Mouse (Mus musculus): ENCODE data around the gene Coil. TPM values are rescaled to one million over a fixed set of nuclear protein-coding genes. Genes with fewer than 3 reads are reported as not detected.

Coil gene
- polyA plus RNA-seq, 1 experiment from 2014 or later: 26.6 TPM

DNA sequence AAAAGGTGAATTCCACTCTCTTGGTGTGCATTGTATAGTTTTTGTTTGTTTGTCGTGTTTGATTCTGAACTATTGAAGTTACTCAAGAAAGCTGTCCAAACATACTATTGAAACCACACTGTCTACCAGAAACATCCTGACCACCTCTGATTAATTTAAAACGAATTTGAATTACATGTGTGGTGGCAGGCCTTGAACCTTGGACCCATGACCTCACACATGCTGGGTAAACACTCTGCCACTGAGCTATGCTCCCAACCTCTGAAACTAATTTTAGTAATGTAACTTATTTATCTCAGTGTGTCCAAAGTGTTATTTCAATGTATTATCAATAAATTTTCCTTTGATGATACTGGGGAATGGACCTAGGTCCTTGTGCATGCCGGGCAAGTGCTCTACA is 37.5 kb downstream of the Coil start:
- Histone ChIP-seq H3K9ac (ENCODE audit: low read depth, low read length) (no peak overlapping the region), H3K36me3 (ENCODE audit: control insufficient read depth, insufficient read depth, low read length) (no peaks in the 10 kb centered on the region), H3K27ac (ENCODE audit: low read depth, low read length) (no peak overlapping the region), H3K4me3 (ENCODE audit: low read length) (no peak overlapping the region), H3K4me1 (ENCODE audit: control insufficient read depth, insufficient read depth, low read depth, low read length) (no peaks in the 10 kb centered on the region; the same call in 1 of the 2 replicates), H3K9me3 (ENCODE audit: control insufficient read depth, low read length) (no peaks in the 10 kb centered on the region), H3K27me3 (replicated peaks; ENCODE audit: control insufficient read depth, insufficient read depth, low read length) (no peaks in the 10 kb centered on the region), H3K4me2 (ENCODE audit: low read length) (no peak overlapping the region)
- WGBS: 87% methylated on average over 3 of the region's 3 CpGs
- no peak for ATAC-seq

DNA sequence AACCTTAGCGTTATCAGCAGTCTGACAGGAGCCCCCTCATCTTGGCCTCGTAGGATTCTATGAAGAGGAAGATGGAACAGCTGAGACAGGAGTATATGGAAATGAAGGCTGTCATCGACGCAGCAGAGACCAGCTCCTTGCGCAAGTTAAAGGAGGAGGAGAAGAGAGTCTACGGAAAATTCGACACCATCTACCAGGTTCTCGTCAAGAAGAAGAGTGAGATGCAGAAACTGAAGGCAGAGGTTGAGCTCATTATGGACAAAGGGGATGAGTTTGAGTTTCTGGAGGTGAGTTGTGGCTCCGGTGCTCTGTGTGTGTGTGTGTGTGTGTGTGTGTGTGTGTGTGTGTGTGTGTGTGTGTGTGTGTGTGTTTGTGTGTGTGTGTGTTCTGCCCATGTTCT is 39.0 kb downstream of the Coil start:
- H3K36me3 ChIP-seq (ENCODE audit: control insufficient read depth, insufficient read depth, low read length): no peaks in the 10 kb centered on the region
- no peak overlapping the region for H3K4me2 ChIP-seq (ENCODE audit: low read length)
- WGBS: 91% methylated on average over 8 of the region's 9 CpGs
- no peaks in the 10 kb centered on the region for H3K9me3 ChIP-seq (ENCODE audit: control insufficient read depth, low read length)
- no peak overlapping the region for H3K27ac ChIP-seq (ENCODE audit: low read depth, low read length)
- H3K4me3 ChIP-seq (ENCODE audit: low read length): no peak overlapping the region
- H3K27me3 ChIP-seq (replicated peaks; ENCODE audit: control insufficient read depth, insufficient read depth, low read length): no peaks in the 10 kb centered on the region
- ATAC-seq: no peak
- H3K9ac ChIP-seq (ENCODE audit: low read depth, low read length): no peak overlapping the region
- no peaks in the 10 kb centered on the region for H3K4me1 ChIP-seq (ENCODE audit: control insufficient read depth, insufficient read depth, low read depth, low read length)

DNA sequence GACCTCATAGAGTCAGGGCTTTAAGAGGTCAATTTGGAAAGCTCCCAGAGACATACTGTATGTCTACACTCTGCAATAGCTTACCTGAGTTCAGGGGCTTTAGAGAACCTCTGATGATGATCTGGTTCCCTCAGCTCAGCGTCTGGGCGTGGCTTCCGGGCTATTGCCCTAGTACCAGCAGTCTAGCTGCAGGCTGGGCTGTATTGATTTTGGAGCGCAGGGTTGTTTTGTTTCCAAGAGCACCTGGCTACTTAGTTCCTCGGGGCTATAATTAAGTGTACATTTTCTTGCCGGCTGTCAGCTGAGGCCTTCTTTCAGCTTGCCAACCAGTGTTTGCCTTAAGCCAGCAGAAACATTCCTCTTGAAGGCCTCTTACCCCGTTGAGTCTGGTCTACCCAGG is 39.4 kb downstream of the Coil start:
- H3K36me3 ChIP-seq (ENCODE audit: control insufficient read depth, insufficient read depth, low read length): no peaks in the 10 kb centered on the region
- H3K9me3 ChIP-seq (ENCODE audit: control insufficient read depth, low read length): no peaks in the 10 kb centered on the region
- no peaks in the 10 kb centered on the region for H3K27me3 ChIP-seq (replicated peaks; ENCODE audit: control insufficient read depth, insufficient read depth, low read length)
- no peaks in the 10 kb centered on the region for H3K4me1 ChIP-seq (ENCODE audit: control insufficient read depth, insufficient read depth, low read depth, low read length)
- ATAC-seq: no peak
- no peak overlapping the region for H3K27ac ChIP-seq (ENCODE audit: low read depth, low read length)
- 84% methylated on average over 7 of the region's 7 CpGs for WGBS
- H3K9ac ChIP-seq (ENCODE audit: low read depth, low read length): no peak overlapping the region
- H3K4me3 ChIP-seq (ENCODE audit: low read length): no peak overlapping the region
- H3K4me2 ChIP-seq (ENCODE audit: low read length): no peak overlapping the region

DNA sequence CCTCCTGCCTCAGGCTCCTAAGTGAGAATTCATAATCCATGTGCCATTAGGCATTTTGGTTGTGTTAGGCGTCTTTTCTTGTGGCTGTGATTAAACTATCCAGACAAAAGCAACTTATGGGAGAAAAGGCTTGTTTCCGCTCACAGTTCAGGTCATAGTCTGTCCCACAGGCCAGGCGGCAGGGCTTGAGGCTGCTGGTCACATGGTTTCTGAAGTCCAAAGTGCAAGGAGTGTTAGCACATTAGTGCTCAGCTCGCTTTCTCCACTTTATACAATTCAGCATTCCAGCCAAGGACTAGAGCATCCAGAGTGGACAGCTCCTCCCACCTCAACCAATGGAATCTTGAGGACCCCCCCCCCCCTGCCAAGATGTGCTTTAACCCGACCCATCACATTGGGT is 42.2 kb downstream of the Coil start:
- WGBS: 91% methylated on average over 5 of the region's 5 CpGs
- Histone ChIP-seq H3K36me3 (ENCODE audit: control insufficient read depth, insufficient read depth, low read length) (no peaks in the 10 kb centered on the region), H3K4me1 (ENCODE audit: control insufficient read depth, insufficient read depth, low read depth, low read length) (no peaks in the 10 kb centered on the region), H3K4me3 (ENCODE audit: low read length) (no peak overlapping the region), H3K9ac (ENCODE audit: low read depth, low read length) (no peak overlapping the region), H3K27me3 (replicated peaks; ENCODE audit: control insufficient read depth, insufficient read depth, low read length) (no peaks in the 10 kb centered on the region), H3K4me2 (ENCODE audit: low read length) (no peak overlapping the region), H3K27ac (ENCODE audit: low read depth, low read length) (no peak overlapping the region), H3K9me3 (ENCODE audit: control insufficient read depth, low read length) (no peaks in the 10 kb centered on the region)
- no peak for ATAC-seq

DNA sequence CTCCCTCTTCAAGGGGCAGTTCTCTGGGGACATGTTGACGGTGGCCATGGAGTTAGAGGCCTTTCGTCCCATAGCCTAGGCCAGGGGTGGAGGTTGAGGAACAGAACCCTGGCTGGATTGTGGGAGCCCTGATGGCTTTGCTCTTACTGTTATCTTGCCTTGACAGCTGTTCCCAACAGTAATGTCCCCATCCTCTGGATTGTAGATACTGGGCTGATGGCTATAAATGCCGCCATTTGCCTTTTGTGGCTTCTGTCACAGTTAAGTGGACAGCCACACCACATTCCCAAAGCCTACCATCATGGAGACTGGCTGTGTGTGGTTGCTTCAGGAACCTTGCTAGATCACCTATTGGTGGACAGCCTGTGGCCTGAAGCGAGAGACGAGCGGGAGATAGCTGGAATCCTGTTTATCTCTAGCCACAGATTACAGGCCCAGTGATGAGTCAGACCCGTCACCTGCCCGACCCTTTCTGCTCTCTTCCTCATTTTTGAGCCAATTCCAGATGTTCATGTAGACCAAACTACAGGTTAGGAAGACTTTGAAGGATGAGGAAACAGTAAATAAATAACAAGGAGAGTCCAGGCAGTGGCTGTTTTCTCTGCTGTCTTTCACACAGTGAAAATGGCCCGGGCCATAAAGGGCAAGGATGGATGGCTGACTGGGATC is 47.6 kb downstream of the Coil start:
- no peak overlapping the region for H3K4me3 ChIP-seq (ENCODE audit: low read length)
- H3K27ac ChIP-seq (ENCODE audit: low read depth, low read length): no peak overlapping the region
- 90% methylated on average over 9 of the region's 9 CpGs for WGBS
- no peaks in the 10 kb centered on the region for H3K9me3 ChIP-seq (ENCODE audit: control insufficient read depth, low read length)
- H3K27me3 ChIP-seq (replicated peaks; ENCODE audit: control insufficient read depth, insufficient read depth, low read length): no peaks in the 10 kb centered on the region
- no peak for ATAC-seq
- H3K9ac ChIP-seq (ENCODE audit: low read depth, low read length): no peak overlapping the region
- no peaks in the 10 kb centered on the region for H3K4me1 ChIP-seq (ENCODE audit: control insufficient read depth, insufficient read depth, low read depth, low read length)
- no peak overlapping the region for H3K4me2 ChIP-seq (ENCODE audit: low read length)
- no peaks in the 10 kb centered on the region for H3K36me3 ChIP-seq (ENCODE audit: control insufficient read depth, insufficient read depth, low read length)

DNA sequence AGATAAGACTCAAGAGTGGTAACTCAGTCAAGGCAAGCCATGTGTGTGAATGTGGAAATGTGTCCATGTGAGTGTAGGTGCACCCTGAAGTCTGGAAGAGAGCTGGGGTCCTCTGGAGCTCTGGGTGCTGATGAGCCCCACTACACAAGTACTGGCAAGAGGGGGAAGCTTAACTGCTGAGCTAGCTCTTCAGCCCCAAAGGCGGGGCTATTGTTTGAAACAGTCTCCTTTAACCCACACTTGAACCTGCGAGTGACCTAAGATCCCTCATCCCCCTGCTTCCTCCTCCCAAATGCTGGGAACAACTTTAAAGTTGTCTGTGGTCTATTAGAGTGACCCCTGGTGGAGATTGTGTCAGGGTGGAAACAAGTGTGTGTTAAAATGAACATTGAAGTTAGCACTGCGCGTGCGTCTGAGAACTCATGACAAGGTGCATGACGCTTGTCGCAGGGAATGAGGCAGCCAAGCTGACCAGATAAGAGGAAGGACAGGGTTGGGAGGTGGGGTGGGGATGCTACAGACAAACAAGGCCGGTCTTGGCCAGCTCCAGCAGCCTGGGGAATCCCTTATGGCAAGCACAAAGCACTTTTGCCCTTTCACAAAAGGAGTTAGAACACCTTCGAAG is 50.7 kb downstream of the Coil start:
- Histone ChIP-seq H3K4me2 (ENCODE audit: low read length) (no peak overlapping the region), H3K9me3 (ENCODE audit: control insufficient read depth, low read length) (no peaks in the 10 kb centered on the region), H3K36me3 (ENCODE audit: control insufficient read depth, insufficient read depth, low read length) (no peaks in the 10 kb centered on the region), H3K27ac (ENCODE audit: low read depth, low read length) (no peak overlapping the region), H3K4me3 (ENCODE audit: low read length) (no peak overlapping the region), H3K4me1 (ENCODE audit: control insufficient read depth, insufficient read depth, low read depth, low read length) (0 out of 2 replicates have a peak, but pooled peaks cover 2% of the 10 kb centered on the region), H3K9ac (ENCODE audit: low read depth, low read length) (no peak overlapping the region), H3K27me3 (replicated peaks; ENCODE audit: control insufficient read depth, insufficient read depth, low read length) (no peaks in the 10 kb centered on the region)
- 73% methylated on average over 9 of the region's 9 CpGs for WGBS
- no peak for ATAC-seq

DNA sequence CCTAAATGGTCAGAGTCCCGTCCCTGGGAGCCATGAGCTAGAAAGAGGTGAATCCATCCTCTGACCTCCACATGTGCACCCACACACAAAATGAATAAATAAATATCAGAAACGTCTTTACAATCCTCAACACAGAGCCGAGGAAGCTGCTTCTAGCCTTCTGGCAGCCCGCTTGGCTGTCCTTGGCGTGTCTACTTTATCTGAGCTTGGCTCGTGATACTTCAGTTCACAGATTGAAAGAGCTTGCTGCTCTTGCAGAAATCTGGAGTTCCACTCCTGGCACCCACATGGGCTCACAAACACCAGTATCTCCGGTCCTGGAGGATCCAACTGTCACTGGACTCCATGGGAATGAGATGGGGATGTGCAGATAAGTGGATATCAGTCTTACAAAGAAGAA is 51.6 kb downstream of the Coil start:
- Histone ChIP-seq H3K27ac (ENCODE audit: low read depth, low read length) (no peak overlapping the region), H3K36me3 (ENCODE audit: control insufficient read depth, insufficient read depth, low read length) (no peaks in the 10 kb centered on the region), H3K27me3 (replicated peaks; ENCODE audit: control insufficient read depth, insufficient read depth, low read length) (no peaks in the 10 kb centered on the region), H3K4me2 (ENCODE audit: low read length) (no peak overlapping the region), H3K9me3 (ENCODE audit: control insufficient read depth, low read length) (no peaks in the 10 kb centered on the region), H3K4me3 (ENCODE audit: low read length) (no peak overlapping the region), H3K4me1 (ENCODE audit: control insufficient read depth, insufficient read depth, low read depth, low read length) (0 out of 2 replicates have a peak, but pooled peaks cover 2% of the 10 kb centered on the region), H3K9ac (ENCODE audit: low read depth, low read length) (no peak overlapping the region)
- no peak for ATAC-seq
- WGBS: 77% methylated on average over 7 of the region's 7 CpGs

DNA sequence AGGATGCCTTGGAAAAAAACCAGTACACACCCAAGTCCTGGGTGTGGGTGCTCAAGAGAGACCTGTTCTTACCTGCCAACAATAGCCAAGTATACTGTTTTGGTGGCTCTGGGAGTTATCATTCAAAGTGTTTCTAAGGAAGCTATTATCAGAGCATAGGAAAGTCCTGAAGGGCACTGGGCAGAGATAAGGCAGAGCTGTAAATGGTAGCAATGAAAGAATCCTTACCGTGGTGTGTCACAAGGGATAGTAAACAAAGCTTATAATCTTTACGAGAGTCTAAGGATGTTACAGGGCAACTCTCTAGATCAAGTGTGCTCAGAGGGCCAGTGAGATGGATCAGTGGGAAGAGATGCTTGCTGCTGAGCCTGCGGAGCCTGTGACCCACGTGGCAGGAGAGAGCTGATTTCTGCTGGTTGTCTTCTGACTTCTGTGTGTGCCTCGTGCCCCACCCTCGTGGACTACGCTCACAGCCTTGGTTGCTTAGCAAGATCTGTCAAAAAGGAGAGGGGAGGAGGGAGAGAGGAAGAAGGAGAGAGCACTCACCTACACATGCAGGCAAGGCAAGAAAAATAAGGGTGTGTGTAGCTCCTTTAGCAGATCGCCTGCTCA is 52.2 kb downstream of the Coil start:
- H3K4me2 ChIP-seq (ENCODE audit: low read length): no peak overlapping the region
- H3K4me1 ChIP-seq (ENCODE audit: control insufficient read depth, insufficient read depth, low read depth, low read length): 0 out of 2 replicates have a peak, but pooled peaks cover 2% of the 10 kb centered on the region
- ATAC-seq: no peak
- no peaks in the 10 kb centered on the region for H3K27me3 ChIP-seq (replicated peaks; ENCODE audit: control insufficient read depth, insufficient read depth, low read length)
- no peak overlapping the region for H3K4me3 ChIP-seq (ENCODE audit: low read length)
- H3K36me3 ChIP-seq (ENCODE audit: control insufficient read depth, insufficient read depth, low read length): no peaks in the 10 kb centered on the region
- no peaks in the 10 kb centered on the region for H3K9me3 ChIP-seq (ENCODE audit: control insufficient read depth, low read length)
- 74% methylated on average over 8 of the region's 8 CpGs for WGBS
- no peak overlapping the region for H3K9ac ChIP-seq (ENCODE audit: low read depth, low read length)
- no peak overlapping the region for H3K27ac ChIP-seq (ENCODE audit: low read depth, low read length)

DNA sequence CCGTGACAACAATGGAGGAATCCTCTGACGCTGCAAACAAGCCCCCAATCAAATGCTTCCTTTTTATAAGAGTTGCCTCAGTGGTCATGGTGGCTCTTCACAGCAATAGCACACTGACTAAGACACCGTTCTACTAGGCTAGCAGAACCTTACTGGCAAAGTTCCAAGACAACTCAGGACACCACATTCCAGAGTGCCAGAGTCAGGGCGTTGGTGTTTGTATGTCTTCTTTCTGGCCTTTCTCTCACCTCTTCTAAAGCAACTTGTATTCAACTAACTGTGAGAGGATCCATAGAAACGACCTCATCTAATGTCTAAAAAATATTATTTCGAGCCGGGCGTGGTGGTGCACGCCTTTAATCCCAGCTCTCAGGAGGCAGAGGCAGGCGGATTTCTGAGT is 53.4 kb downstream of the Coil start:
- 70% methylated on average over 10 of the region's 10 CpGs for WGBS
- 0 out of 2 replicates have a peak, but pooled peaks cover 2% of the 10 kb centered on the region for H3K4me1 ChIP-seq (ENCODE audit: control insufficient read depth, insufficient read depth, low read depth, low read length)
- H3K4me2 ChIP-seq (ENCODE audit: low read length): no peak overlapping the region
- H3K27me3 ChIP-seq (replicated peaks; ENCODE audit: control insufficient read depth, insufficient read depth, low read length): no peaks in the 10 kb centered on the region
- ATAC-seq: no peak
- H3K27ac ChIP-seq (ENCODE audit: low read depth, low read length): no peak overlapping the region
- H3K9me3 ChIP-seq (ENCODE audit: control insufficient read depth, low read length): no peaks in the 10 kb centered on the region
- H3K4me3 ChIP-seq (ENCODE audit: low read length): no peak overlapping the region
- H3K9ac ChIP-seq (ENCODE audit: low read depth, low read length): no peak overlapping the region
- no peaks in the 10 kb centered on the region for H3K36me3 ChIP-seq (ENCODE audit: control insufficient read depth, insufficient read depth, low read length)

Measured in hindbrain, embryonic 16.5 days (tissue).